Mouse (Mus musculus) brown adipose tissue, adult 24 weeks (tissue): ENCODE results near the gene Zap70. TPM values are rescaled to one million over a fixed set of nuclear protein-coding genes. Genes with fewer than 3 reads are reported as not detected.
"Not testable (repeated sequence)": the region's sequence is repeated elsewhere in the genome, so short reads cannot be mapped to it uniquely, and the experiment has no call there.

Experiments used
- H3K27ac ChIP-seq: fragments of 200-500 bp; replicated peaks from 2 replicates; pipeline ENCODE4 v1.5.1; 2012; ENCODE audit warnings: low read depth, mild to moderate bottlenecking, low read length
- H3K4me1 ChIP-seq: fragments of 200-500 bp; 2 replicates; pipeline ENCODE4 v1.6.1; 2012; ENCODE audit warnings: low read length, mixed read lengths; ENCODE audit not compliant: control insufficient read depth, insufficient read depth, insufficient read length
- H3K4me3 ChIP-seq: fragments of 200-500 bp; 2 replicates; pipeline ENCODE4 v1.5.1; 2012; ENCODE audit warnings: low read depth, mild to moderate bottlenecking, low read length, moderate library complexity; ENCODE audit not compliant: insufficient read depth
- polyA plus RNA-seq: library from polyadenylated mRNA; stranded (reverse); fragments of >200 nt; gene quantifications from 2 replicates; pipeline ENCODE4 v1.2.4, GENCODE M21; 2012; ENCODE audit not compliant: missing spikeins, insufficient read depth, insufficient read length

Zap70 gene
- polyA plus RNA-seq, 1 experiment, result not detected

GRCm38 (mm10) chr1:36800379-36801011, 38.9 kb downstream of the Zap70 start:
- no peaks in the 10 kb centered on the region; the same call in 1 of the 2 replicates for H3K4me1 ChIP-seq
- H3K4me3 ChIP-seq, result no peak overlapping the region
- no peak overlapping the region for H3K27ac ChIP-seq

GRCm38 (mm10) chr1:36804259-36804658, 42.7 kb downstream of the Zap70 start:
- no peak overlapping the region for H3K27ac ChIP-seq
- H3K4me3 ChIP-seq, result no peak overlapping the region
- H3K4me1 ChIP-seq, result no peaks in the 10 kb centered on the region; the same call in 1 of the 2 replicates

- no peaks in the 10 kb centered on the region; the same call in 1 of the 2 replicates for H3K4me1 ChIP-seq
- no peak overlapping the region for H3K4me3 ChIP-seq
Measured at GRCm38 (mm10) chr1:36804833-36805232, 43.2 kb downstream of the Zap70 start.

GRCm38 (mm10) chr1:36806181-36806905, 44.7 kb downstream of the Zap70 start:
- no peak overlapping the region for H3K27ac ChIP-seq
- no peaks in the 10 kb centered on the region; the same call in 1 of the 2 replicates for H3K4me1 ChIP-seq
- no peak overlapping the region for H3K4me3 ChIP-seq

More at GRCm38 (mm10) chr1:36804833-36805232, 43.2 kb downstream of the Zap70 start:
- H3K27ac ChIP-seq, result no peak overlapping the region

GRCm38 (mm10) chr1:36807086-36807485, 45.5 kb downstream of the Zap70 start:
- Histone ChIP-seq H3K27ac (no peak overlapping the region), H3K4me1 (no peaks in the 10 kb centered on the region; the same call in 1 of the 2 replicates), H3K4me3 (no peak overlapping the region)

- Histone ChIP-seq H3K4me1 (no peaks in the 10 kb centered on the region; the same call in 1 of the 2 replicates), H3K27ac (no peak overlapping the region)
Measured at GRCm38 (mm10) chr1:36807782-36808565, 46.4 kb downstream of the Zap70 start.

GRCm38 (mm10) chr1:36811806-36812205, 50.2 kb downstream of the Zap70 start:
- no peak overlapping the region for H3K4me3 ChIP-seq
- H3K27ac ChIP-seq, result no peak overlapping the region
- no peaks in the 10 kb centered on the region for H3K4me1 ChIP-seq

More at GRCm38 (mm10) chr1:36807782-36808565, 46.4 kb downstream of the Zap70 start:
- no peak overlapping the region for H3K4me3 ChIP-seq

- no peaks in the 10 kb centered on the region for H3K4me1 ChIP-seq
- no peak overlapping the region for H3K4me3 ChIP-seq
- H3K27ac ChIP-seq, result no peak overlapping the region
Measured at GRCm38 (mm10) chr1:36813415-36813814, 51.8 kb downstream of the Zap70 start.

GRCm38 (mm10) chr1:36814271-36814903, 52.8 kb downstream of the Zap70 start:
- no peak overlapping the region for H3K4me3 ChIP-seq
- H3K4me1 ChIP-seq, result no peaks in the 10 kb centered on the region
- H3K27ac ChIP-seq, result no peak overlapping the region

- Histone ChIP-seq H3K4me3 (no peak overlapping the region), H3K27ac (no peak overlapping the region), H3K4me1 (no peaks in the 10 kb centered on the region)
Measured at GRCm38 (mm10) chr1:36815166-36815565, 53.6 kb downstream of the Zap70 start.

GRCm38 (mm10) chr1:36821918-36822317, 60.3 kb downstream of the Zap70 start:
- not testable (repeated sequence) for H3K4me1 ChIP-seq, H3K27ac ChIP-seq, H3K4me3 ChIP-seq

- Histone ChIP-seq H3K27ac (no peak overlapping the region), H3K4me1 (no peaks in the 10 kb centered on the region), H3K4me3 (no peak overlapping the region)
Measured at GRCm38 (mm10) chr1:36824356-36824755, 62.8 kb downstream of the Zap70 start.

GRCm38 (mm10) chr1:36830913-36831866, 69.6 kb downstream of the Zap70 start:
- Histone ChIP-seq H3K4me1 (no peaks in the 10 kb centered on the region), H3K27ac (no peak overlapping the region), H3K4me3 (no peak overlapping the region)
